Comparison of ENCODE assay signal across 9 mouse cellular contexts in the genomic region with DNA sequence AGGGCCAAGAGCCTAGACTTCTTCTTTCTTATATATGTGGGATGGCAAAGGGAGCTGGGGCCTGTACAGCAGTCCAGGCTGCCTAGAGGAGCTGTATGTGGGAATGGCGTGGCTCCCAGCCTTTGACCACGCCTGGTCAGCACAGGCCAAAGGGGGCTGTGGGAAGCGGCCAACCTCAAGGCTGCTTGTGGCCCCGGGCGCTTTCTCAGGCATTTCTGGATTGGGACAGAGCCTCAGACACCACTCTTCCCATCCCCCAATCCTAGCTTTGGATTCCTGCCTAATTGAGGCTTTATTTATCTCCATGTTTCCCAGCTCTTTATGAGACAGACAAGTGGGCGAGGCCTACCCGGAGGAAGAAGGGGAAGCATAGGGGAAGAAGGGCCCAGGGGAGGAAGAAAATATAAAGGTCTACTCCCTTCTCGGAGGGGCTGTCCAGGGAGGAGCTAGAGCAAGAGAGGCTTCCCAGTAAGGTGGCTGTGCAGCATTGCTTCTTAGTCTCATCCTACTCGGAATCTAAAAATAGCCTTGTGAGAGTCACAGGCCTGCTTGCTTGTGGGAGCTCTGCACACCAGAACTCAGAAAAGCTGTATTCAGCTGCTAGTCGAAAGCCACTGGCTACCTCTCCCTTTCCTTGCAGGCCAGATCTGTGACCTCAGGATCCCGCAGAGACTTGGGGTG. TPM values are rescaled to one million over a fixed set of nuclear protein-coding genes. Genes with fewer than 3 reads are reported as not detected.
A peak's percentile ranks its signal among the peaks of the same experiment; 100 is the strongest.
DNase-seq lines count a peak whose midpoint lies in the region; ATAC-seq lines count a peak whose summit lies in the region.
"Had no signal": no experiment of that assay in that cellular context is flagged by ENCODE, and none has a peak within 500 bp of the region (broad histone marks: within the 10 kb centered on the region; RNA-seq: fewer than 3 reads in every experiment).

No protein-coding gene starts in this region.

- H3K4me3 ChIP-seq in forebrain, embryonic 14.5 days (ENCODE audit: low read depth, low read length): no peak overlapping the region
- no peak overlapping the region for H3K4me3 ChIP-seq in liver, embryonic 13.5 days (replicated peaks)
- H3K4me3 ChIP-seq in neural tube, embryonic 15.5 days (replicated peaks): no peak overlapping the region

- no peaks in the 10 kb centered on the region for H3K9me3 ChIP-seq in forebrain, embryonic 14.5 days (replicated peaks; ENCODE audit: control insufficient read depth, low read length)
- no peaks in the 10 kb centered on the region for H3K9me3 ChIP-seq in liver, embryonic 13.5 days (replicated peaks)
- H3K9me3 ChIP-seq in neural tube, embryonic 15.5 days (replicated peaks): no peaks in the 10 kb centered on the region
- H3K9me3 ChIP-seq: G1E had no signal

- H3K27ac ChIP-seq in forebrain, embryonic 14.5 days (ENCODE audit: low read depth, low read length): peak overlapping the region; percentile 90
- peak overlapping the region; percentile 59 for H3K27ac ChIP-seq in liver, embryonic 13.5 days
- peak overlapping the region; percentile 84 for H3K27ac ChIP-seq in neural tube, embryonic 15.5 days (replicated peaks)

- WGBS in forebrain, embryonic 14.5 days: 7% methylated on average over 11 of the region's 11 CpGs
- 47% methylated on average over 11 of the region's 11 CpGs for WGBS in liver, embryonic 13.5 days (ENCODE audit: insufficient replicate concordance)
- 29% methylated on average over 11 of the region's 11 CpGs for WGBS in neural tube, embryonic 15.5 days

- H3K4me2 ChIP-seq in forebrain, embryonic 14.5 days (ENCODE audit: low read length): peak overlapping the region; percentile 29
- H3K4me2 ChIP-seq in liver, embryonic 13.5 days: no peak overlapping the region
- peak overlapping the region; percentile 27; the same call in 1 of the 2 replicates for H3K4me2 ChIP-seq in neural tube, embryonic 15.5 days

- no peaks in the 10 kb centered on the region for H3K36me3 ChIP-seq in forebrain, embryonic 14.5 days (ENCODE audit: control insufficient read depth, insufficient read depth, low read length)
- no peaks in the 10 kb centered on the region for H3K36me3 ChIP-seq in liver, embryonic 13.5 days
- no peaks in the 10 kb centered on the region for H3K36me3 ChIP-seq in neural tube, embryonic 15.5 days

- peak; percentile 87 for ATAC-seq in forebrain, embryonic 14.5 days
- no peak for ATAC-seq in liver, embryonic 13.5 days (ENCODE audit: low read depth)
- peak; percentile 76 for ATAC-seq in neural tube, embryonic 15.5 days (ENCODE audit: low FRiP score)
- no peak for ATAC-seq in megakaryocyte progenitor cell, adult 5-6 weeks (replicated peaks; ENCODE audit: poor library complexity)

- intact Hi-C loops in heart, postnatal 10 days (cut with DNase I): loop anchor here (2.0 kb wide), 1 partner anchor 43 kb away; no protein-coding TSS in a partner anchor

- peaks cover 19% of the 10 kb centered on the region for H3K4me1 ChIP-seq in forebrain, embryonic 14.5 days (ENCODE audit: control insufficient read depth, insufficient read depth, low read length)
- peaks cover 19% of the 10 kb centered on the region for H3K4me1 ChIP-seq in liver, embryonic 13.5 days (replicated peaks)
- H3K4me1 ChIP-seq in neural tube, embryonic 15.5 days: peaks cover 41% of the 10 kb centered on the region

- no peaks in the 10 kb centered on the region for H3K27me3 ChIP-seq in forebrain, embryonic 14.5 days (replicated peaks; ENCODE audit: control insufficient read depth, insufficient read depth, low read length)
- H3K27me3 ChIP-seq in liver, embryonic 13.5 days: no peaks in the 10 kb centered on the region
- H3K27me3 ChIP-seq in neural tube, embryonic 15.5 days (replicated peaks): no peaks in the 10 kb centered on the region

- H3K9ac ChIP-seq in forebrain, embryonic 14.5 days (ENCODE audit: low read length): 0 out of 2 replicates have a peak overlapping the region, but pooled peaks have one; percentile 35
- no peak overlapping the region for H3K9ac ChIP-seq in liver, embryonic 13.5 days
- H3K9ac ChIP-seq in neural tube, embryonic 15.5 days (replicated peaks): peak overlapping the region; percentile 5; the same call in 1 of the 2 replicates

- DNase-seq in urinary bladder, postnatal 36 days (ENCODE audit: low spot score in 2 of 2): peak; percentile 42 to 63
- DNase-seq in urinary bladder, adult 2 months (ENCODE audit: low spot score): no peak
- DNase-seq in forebrain, embryonic 14.5 days (ENCODE audit: low spot score): peak; percentile 90
- DNase-seq in heart, postnatal 10 days: peak; percentile 86 to 88
- DNase-seq in kidney, postnatal 4 days: peak; percentile 75 to 81
- DNase-seq in liver, embryonic 13.5 days: no peak

RNA-seq across cellular contexts. Expression of a gene that starts 47.0 kb away (rescaled TPM):
- 136 and 151 TPM in 2 replicates for polyA plus RNA-seq in urinary bladder, adult 2 months (2012; rRNA removed)
- polyA plus RNA-seq in forebrain, embryonic 14.5 days (2014; fragmentation: Nextera tagmentation; extraction: Ambion mirVana): 55.6 and 63.4 TPM in 2 replicates
- 100 to 1,000 TPM; 210 to 229 TPM for total RNA-seq in heart, postnatal 10 days (2021)
- polyA plus RNA-seq in liver, embryonic 13.5 days (2015; fragmentation: Nextera tagmentation; extraction: Ambion mirVana): 10.7 and 11.8 TPM in 2 replicates
- 46.8 and 65.8 TPM in 2 replicates for polyA plus RNA-seq in neural tube, embryonic 15.5 days (2015; fragmentation: Nextera tagmentation; extraction: Ambion mirVana)
- total RNA-seq in megakaryocyte progenitor cell, adult 5-6 weeks (2015): 32.2 and 36.8 TPM in 2 replicates
- total RNA-seq in megakaryocyte progenitor cell, adult 5-6 weeks (2017): 69.9 and 72.6 TPM in 2 replicates

Comparison
In these comparisons a context has a peak if more than half of its experiments do, and no peak if none do; other contexts are left out.
1. DNase-seq: peak in urinary bladder, postnatal 36 days (2 of 2), forebrain, embryonic 14.5 days (single experiment), heart, postnatal 10 days (2 of 2) and kidney, postnatal 4 days (2 of 2); none in urinary bladder, adult 2 months (single experiment) and liver, embryonic 13.5 days (single experiment).
2. ATAC-seq: peak in forebrain, embryonic 14.5 days (single experiment) and neural tube, embryonic 15.5 days (single experiment); none in liver, embryonic 13.5 days (single experiment) and megakaryocyte progenitor cell, adult 5-6 weeks (single experiment).
3. Peak in every context shown above with its lines, with median percentiles within 50 percentile points of each other: H3K27ac ChIP-seq.